Mouse (Mus musculus) urinary bladder, adult 2 months (tissue): ENCODE data around the gene Hormad1. TPM values are rescaled to one million over a fixed set of nuclear protein-coding genes. Genes with fewer than 3 reads are reported as not detected.

Experiments
- DNase-seq: peaks from one replicate; pipeline ENCODE4 v3.0.0; 2022; ENCODE audit warnings: low spot score
- polyA plus RNA-seq: library from polyadenylated mRNA; depleted of rRNA; stranded (reverse); fragments of >200 nt; gene quantifications from 2 replicates; pipeline ENCODE4 v1.2.3, GENCODE M21; 2012; rRNA removed

Hormad1 gene
- polyA plus RNA-seq, 1 experiment = not detected

GRCm38 (mm10) chr3:95636072-95636471 is 76.6 kb downstream of the Hormad1 start:
- DNase-seq = no peak

Other genes starting within 250 kb of the Hormad1 start
- 119 and 126 TPM in 2 replicates for gene Cers2, start 244.9 kb upstream of the Hormad1 start, polyA plus RNA-seq
- 22.9 and 24.7 TPM in 2 replicates for gene Setdb1, start 202.5 kb upstream of the Hormad1 start, polyA plus RNA-seq
- gene 4930558C23Rik, start 156.8 kb upstream of the Hormad1 start, polyA plus RNA-seq = not detected in 2 replicates
- gene Arnt, start 125.3 kb upstream of the Hormad1 start, polyA plus RNA-seq = 44.8 and 51.4 TPM in 2 replicates
- gene Ctsk, start 60.4 kb upstream of the Hormad1 start, polyA plus RNA-seq = 96.1 and 119 TPM in 2 replicates
- 42.9 and 54.4 TPM in 2 replicates for gene Ctss, start 32.9 kb upstream of the Hormad1 start, polyA plus RNA-seq
- gene Golph3l, start 29.3 kb downstream of the Hormad1 start, polyA plus RNA-seq = 26.8 and 29.3 TPM in 2 replicates
- 31.6 and 45.7 TPM in 2 replicates for gene Ensa, start 65.3 kb downstream of the Hormad1 start, polyA plus RNA-seq
- gene Mcl1, start 99.1 kb downstream of the Hormad1 start, polyA plus RNA-seq = 90.3 and 106 TPM in 2 replicates
- 52.4 and 58.8 TPM in 2 replicates for gene Adamtsl4, start 128.2 kb downstream of the Hormad1 start, polyA plus RNA-seq
- gene Ecm1, start 179.9 kb downstream of the Hormad1 start, polyA plus RNA-seq = 718 and 729 TPM in 2 replicates
- gene Tars2, start 200.5 kb downstream of the Hormad1 start, polyA plus RNA-seq = 32.5 and 37.6 TPM in 2 replicates